Mouse (Mus musculus) ES-CJ7 (cell line): ENCODE data around the gene Prmt3.

Experiments used
- DNase-seq: peaks from one replicate; pipeline ENCODE4 v3.0.0; 2011; ENCODE audit warnings: low read depth, low spot score

Gene Prmt3

GRCm38 (mm10) chr7:49857347-49857746, 79.2 kb downstream of the Prmt3 start:
- no peak for DNase-seq

- peak; percentile 50 for DNase-seq
Measured at GRCm38 (mm10) chr7:49858257-49858656, 80.1 kb downstream of the Prmt3 start.

GRCm38 (mm10) chr7:49859820-49860219, 81.7 kb downstream of the Prmt3 start:
- DNase-seq, result no peak

- no peak for DNase-seq
Measured at GRCm38 (mm10) chr7:49861196-49861595, 83.0 kb downstream of the Prmt3 start.

- DNase-seq, result peak; percentile 41
Measured at GRCm38 (mm10) chr7:49863753-49864152, 85.6 kb downstream of the Prmt3 start.

GRCm38 (mm10) chr7:49869656-49870055, 91.5 kb downstream of the Prmt3 start:
- no peak for DNase-seq

- DNase-seq, result no peak
Measured at GRCm38 (mm10) chr7:49870276-49870675, 92.1 kb downstream of the Prmt3 start.

- DNase-seq, result peak; percentile 35
Measured at GRCm38 (mm10) chr7:49877307-49877706, 99.2 kb downstream of the Prmt3 start.

GRCm38 (mm10) chr7:49879051-49879450, 100.9 kb downstream of the Prmt3 start:
- no peak for DNase-seq

GRCm38 (mm10) chr7:49879998-49880707, 102.0 kb downstream of the Prmt3 start:
- peak; percentile 21 for DNase-seq

GRCm38 (mm10) chr7:49882288-49882687, 104.1 kb downstream of the Prmt3 start:
- DNase-seq, result no peak

GRCm38 (mm10) chr7:49882694-49883389, 104.7 kb downstream of the Prmt3 start:
- no peak for DNase-seq

GRCm38 (mm10) chr7:49887776-49888390, 109.7 kb downstream of the Prmt3 start:
- no peak for DNase-seq

GRCm38 (mm10) chr7:49894786-49895185, 116.6 kb downstream of the Prmt3 start:
- DNase-seq, result no peak

GRCm38 (mm10) chr7:49895296-49895695, 117.2 kb downstream of the Prmt3 start:
- no peak for DNase-seq

GRCm38 (mm10) chr7:49902003-49902552, 123.9 kb downstream of the Prmt3 start:
- DNase-seq, result no peak

GRCm38 (mm10) chr7:49907191-49908171, 129.3 kb downstream of the Prmt3 start:
- no peak for DNase-seq
